Mouse (Mus musculus): ENCODE measurements around the gene Hyal1.

The Hyal1 gene

DNA sequence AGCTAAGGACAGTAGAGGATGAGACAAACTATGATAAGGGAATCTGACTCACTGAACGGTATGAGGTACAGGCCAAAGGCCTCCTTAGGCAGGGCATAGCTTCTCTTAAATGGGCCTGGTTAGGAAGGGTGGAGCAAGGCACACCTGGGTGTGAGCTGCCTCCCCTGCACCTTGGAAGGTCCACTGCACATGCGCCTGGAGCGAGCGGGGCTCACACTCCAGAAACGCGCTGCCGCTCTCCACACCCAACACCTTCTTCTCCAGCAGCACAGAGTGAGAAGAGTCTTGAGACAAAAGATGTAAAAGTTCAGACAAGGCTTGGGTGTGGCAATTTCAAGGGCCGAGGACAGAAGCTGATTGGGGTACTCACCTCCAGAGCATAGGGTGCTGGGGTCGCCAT is 22.7 kb downstream of the Hyal1 start:
- no peak for DNase-seq

DNA sequence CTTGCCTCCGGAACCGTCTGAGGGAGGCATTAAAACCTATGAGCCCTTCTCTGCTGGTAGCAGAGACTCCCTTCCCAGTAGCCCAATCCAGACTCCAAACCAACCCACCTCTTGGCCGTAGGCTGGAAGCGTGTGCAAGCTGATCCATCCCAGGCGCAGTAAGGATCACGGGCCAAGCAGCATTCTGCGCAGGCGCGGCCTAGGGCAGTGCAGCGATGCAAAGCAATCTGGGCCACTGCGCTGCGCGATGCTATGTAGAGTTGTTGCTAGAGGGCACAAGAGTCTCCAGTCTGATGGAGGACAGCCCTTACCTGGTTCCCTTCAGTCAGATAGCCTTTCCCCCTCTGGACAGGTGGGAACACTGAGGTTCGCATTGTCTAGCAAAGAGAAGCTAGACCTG is 23.1 kb downstream of the Hyal1 start:
- DNase-seq: peak; percentile 74

DNA sequence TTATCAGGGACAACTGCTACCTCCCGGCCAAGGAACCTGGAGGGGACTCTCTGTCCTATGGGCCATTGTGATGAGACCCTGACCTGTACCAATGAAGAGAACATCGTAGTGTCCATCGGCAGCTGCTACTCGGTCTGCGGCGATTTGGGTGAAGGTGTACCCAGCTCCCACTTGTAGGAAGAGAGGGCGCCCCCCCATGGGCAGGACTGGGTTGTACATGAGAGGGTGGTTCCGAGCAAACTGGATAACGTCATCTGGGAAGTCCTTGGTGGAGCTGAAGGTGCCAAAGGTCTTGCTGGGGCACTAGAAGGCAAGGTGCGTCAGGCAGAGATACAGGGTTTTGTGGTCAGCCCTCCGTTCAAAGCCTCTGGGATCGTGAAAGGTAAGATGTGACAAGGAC is 24.0 kb downstream of the Hyal1 start:
- peak; percentile 64 for DNase-seq

DNA sequence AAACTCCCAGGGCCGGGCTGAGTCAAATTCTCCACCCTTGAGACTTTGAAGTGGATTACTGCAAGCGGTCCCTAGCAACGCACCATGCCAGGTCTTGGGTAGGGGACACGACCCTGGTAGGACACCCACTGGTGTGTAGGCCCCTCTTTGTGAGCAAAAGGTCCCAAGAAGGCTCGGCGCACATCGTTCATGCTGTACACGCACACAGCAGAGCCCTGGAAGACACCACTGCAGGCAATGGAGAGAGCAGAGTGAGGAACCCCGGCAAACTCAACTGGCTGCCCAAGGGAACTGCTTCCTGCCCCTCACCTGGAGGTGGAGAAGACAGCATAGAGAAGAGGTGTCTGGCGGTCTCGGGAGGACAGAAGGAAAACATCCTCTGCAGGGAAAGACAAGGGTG is 24.5 kb downstream of the Hyal1 start:
- DNase-seq: no peak

DNA sequence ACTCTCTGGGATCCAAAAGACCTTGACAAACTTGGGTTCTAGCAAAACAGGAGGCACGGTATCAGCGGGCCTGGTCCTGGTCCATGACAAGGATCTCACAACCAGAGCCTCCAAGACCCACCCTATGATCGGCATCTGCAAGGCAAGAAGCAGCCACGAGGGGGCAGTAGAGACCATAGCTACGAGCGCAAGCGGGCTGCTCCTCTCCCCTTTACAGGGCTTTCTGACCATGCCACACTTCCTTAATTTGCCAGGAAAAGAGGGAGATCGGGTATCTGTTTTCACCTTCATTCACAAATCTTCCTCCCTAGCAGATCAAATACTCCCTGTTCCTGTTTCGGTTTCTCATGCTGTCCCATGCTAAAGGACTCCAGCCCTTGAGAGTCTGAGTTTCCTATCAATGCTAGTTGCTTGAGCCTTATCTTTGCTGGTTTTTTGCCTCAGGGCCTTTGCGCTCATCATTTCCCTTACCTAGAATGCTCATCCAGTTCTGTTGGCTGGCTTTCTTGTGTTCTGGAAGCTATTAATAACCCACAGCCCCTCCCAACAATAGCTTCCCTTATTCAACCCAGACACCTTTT is 25.4 kb downstream of the Hyal1 start:
- peak; percentile 86 for DNase-seq

DNA sequence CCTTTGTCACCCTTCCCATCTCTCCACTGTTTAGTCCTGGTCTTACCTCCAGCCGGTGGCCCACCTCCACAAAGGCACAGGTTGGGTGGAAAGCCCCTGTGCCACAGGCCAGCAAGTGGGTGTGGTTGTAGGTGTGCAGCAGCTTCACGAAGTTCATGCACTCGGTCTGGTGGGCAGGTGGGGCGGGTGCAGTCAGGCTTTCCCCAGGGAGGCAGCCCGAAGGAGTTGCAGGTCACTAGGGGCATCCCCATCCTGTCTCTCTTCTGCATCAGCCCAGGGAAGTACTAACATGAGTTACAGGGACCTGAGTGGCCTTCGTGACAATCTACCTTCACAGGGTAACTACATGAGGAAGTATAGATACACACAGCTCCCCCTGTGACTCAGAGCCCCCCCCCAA is 26.5 kb downstream of the Hyal1 start:
- DNase-seq: no peak

DNA sequence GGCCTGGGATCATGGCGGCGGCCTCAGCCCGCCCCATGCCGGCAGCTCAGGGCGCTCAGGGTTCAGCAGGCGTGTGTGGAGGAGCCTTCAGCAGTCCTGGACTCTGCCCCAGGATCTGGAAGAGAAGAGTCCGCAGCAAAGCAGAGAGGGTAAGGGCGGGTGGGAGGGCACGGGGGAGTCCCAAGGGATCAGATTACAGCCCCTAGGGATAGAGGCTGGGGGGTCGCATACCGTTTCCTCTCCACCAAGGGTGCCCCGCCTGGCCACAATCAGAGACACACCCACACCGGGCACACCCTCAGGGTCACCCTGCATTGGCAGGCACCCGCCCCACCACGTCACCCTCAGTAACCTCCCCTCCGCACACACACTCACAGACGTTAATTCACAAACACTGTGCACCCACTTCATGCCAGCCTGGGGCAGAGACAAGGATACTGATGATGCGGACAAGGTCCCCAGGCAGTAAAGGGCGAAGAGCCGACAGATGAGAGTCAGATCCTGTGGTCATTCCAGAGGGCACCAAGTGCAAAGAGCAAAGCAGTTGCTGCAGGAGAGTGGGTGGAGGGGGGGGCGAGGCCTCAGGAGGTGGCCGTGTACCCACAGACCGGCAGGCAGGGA is 28.4 kb downstream of the Hyal1 start:
- no peak for DNase-seq

DNA sequence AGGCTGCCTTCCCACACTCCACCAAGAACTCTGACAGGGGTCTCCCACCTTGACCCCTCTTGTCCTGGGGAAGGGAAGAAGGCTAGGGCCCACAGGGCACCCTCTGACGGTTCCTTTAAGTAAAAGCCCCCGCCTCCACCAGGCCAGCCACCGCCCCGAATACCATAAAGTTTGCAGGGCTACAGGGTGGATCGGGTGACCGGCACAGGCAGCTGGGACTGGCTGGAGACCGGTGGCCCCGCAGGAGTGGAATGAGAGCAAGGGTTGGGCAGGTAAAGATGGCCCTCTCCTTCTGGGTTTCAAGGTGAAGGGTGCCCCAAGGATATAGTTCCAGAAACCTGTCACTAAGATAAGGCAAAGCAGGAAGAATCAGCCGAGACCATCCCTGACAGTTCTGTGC is 29.9 kb downstream of the Hyal1 start:
- no peak for DNase-seq

DNA sequence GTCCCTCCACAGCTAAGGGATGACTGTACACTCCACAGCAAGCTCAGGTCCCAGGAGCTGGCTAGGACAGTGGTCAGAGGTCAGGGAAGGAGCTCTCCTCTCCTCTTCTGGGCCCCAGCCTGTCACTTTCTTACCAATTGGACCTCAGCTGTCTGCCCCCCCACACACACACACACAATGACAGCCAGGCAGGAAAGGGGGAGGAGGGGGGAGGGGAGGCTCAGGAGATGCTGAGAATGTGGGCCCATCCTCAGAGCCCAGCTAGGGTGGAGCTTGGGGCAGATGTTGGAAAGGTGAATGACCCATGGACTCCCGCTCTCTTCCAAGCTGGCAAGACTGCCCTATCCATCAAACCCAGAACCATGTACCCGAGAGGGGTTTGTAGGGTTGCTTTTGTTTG is 30.3 kb downstream of the Hyal1 start:
- DNase-seq: no peak

DNA sequence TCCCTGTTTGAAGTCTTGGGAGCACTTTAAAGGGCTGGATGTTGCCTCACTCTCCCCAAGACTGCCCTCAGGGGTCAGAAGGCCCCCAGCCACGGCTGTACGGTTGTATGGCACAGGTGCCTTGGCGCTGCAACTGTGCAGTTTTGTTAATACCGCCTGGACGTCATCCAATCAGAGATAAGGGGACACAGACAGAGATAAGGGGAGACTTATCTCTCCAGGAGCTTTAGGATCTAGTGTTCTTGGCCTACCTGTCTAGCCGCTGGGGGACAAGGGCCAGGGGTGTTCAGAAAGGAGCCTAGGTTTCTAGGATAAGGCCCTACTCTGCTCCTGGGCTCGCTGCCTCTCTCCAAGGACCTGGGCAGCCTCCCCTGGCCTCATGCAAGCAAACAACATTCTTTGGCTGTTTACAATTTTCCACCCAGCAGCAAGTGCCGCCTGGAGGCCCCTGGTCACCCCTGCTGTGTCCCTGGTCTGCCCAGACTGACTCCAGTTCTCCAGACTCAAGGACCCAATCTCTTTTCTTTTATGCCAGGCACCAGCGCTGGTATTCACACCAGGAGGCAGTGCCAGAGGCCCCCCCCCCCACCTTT is 31.0 kb downstream of the Hyal1 start:
- DNase-seq: no peak

DNA sequence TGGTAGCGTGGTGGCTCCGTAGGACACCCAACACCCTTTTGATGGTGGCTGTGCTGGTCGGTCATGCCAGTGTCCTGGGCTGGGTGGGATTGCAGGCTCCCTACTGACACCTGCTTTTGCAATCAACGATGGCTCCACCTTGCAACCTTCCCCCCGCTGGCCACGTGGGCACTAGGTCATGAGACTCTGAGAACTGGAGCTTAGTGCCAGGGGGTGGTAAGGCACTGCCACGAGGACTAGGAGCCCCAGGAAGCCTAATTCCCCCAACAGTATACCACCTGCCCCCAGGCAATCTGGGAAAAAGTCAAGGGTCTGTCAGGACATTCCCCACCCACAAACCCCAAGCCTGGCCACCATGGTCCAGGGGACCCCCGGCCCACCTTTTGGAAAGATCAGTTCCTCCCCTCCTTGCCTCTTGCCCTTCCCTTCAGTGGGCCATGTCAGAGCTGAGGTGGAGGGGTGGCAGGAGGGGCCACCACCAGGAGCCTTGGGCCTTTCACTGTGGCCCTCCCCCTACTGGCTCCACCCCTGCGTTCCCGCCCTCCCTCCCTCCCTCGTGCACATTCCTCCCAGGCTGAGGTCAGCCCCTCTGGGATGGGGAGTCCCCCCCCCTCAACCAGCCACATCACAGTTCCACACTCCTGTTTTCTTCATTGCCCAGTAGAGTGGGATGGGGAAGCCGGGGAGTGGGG is 32.2 kb downstream of the Hyal1 start, which contains the start of gene Sema3b:
Gene Sema3b (minus strand): TSS at position 489 of the 692 bp plus-strand sequence.
- no peak for DNase-seq

DNA sequence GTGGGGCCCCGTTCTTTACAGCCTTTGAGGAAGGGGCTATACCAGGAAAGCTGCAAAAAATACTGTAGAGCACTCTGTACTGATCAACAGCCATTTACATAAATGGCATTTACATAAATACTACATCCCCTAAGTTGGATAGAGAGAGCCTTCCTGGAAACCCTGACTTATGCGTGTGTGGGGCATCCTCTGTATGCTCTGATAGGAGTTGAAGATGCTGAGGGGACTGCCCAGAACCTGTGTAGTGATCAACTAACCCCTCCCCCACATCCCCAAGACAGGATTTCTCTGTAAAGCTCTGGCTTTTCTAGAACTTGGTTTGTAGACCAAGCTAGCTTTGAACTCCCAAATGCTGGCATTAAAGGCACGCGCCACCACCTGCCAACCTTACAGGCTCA is 32.7 kb downstream of the Hyal1 start:
- no peak for DNase-seq

DNA sequence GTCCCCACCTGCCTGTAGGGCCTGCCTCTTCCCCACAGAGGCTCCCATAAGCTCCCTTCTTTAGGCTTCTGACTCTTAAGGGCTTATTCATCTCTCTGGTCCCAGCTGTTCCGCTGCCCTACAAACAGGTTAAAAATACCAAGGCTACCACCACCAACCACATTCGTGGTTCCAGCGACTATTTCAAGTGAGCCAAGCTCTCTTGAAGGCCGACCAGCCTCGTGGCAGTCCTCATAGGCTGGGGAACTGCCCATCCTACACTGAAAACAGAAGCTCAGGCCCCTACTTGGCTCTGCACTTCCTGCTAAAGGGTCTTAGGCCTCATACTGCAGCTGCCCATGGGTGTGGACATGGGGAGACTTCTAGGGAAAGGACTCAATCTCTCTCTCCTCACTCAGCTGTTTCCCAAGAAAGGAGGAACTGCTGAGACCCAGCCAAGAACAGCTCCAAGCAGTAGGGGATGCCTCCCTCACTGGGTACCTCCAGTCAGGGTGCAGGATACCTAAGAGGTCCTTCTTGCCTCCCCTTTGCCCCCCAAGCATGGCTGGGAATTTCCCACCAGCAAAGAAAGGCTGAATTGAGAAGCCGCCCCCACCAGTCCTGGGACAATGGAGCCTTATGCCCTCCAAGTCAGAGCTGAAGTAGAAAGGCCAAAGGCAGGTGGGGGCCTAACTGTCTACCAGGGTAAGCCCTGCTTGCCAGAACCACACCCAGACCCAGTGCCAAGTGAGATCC is 34.9 kb downstream of the Hyal1 start:
- DNase-seq: no peak

DNA sequence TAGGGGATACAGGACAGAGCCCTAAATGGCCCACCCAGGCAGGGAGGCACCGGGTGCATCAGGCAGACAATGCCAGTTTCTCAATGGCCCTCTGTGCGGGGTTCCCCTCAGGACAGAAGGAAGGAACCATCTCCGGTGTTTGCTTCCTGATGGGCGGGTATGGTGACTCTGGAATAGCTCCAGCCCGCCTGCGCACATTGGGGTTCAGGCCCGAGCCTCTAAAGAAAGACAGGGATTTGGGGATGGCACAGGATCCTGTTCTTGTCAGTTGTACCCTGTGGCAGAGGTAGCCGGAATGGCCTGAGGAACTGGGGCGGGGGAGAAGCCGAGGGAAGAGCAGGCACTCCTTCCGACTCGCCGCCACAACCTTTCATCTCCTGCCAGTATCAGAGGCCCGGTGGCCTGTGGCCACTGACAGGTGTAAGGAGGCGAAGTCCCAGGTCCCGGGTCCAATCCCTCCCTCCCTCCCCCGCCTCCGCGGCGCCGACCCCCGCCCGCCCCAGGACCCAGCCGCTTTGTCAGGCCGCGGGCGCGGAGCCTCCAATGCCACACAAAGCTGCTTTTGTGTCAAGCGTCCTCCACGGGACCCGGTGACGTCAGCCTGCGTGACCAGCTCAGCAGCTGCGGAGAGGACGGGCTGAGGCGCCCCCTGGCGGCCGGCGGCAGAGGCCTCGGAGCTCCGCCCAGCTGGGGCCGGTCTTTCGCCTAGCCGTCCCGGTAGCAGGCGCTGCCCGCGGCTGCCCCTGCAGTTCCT is 35.6 kb downstream of the Hyal1 start:
- peak; percentile 98 for DNase-seq

DNA sequence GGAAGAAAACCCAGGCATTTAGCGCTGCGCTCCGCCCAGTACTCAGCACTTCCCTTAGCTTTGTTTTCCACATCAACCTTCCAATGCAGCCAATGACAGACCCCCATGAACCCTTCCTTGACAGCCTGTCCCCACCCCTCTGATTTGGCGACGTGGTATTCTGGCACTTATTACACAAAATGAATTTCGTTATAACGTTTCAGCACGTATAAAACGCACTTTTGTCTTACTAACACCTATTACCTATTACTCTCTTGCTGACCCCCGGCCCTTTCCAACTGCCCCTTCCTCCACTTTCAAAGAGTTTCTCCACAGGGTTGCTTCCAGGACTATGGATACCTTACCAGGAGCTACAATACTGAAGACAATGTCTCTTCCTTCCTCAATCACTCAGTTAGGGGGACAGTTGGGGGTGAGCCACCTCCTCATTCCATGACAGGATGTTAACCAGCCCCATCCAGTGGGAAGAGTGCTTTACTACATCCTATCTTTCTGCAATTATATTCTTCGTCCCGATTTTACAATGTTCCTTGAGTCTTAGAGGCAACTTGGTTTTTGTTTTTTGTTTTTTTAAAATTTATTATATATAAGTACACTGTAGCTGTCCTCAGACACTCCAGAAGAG is 36.3 kb downstream of the Hyal1 start:
- no peak for DNase-seq

DNA sequence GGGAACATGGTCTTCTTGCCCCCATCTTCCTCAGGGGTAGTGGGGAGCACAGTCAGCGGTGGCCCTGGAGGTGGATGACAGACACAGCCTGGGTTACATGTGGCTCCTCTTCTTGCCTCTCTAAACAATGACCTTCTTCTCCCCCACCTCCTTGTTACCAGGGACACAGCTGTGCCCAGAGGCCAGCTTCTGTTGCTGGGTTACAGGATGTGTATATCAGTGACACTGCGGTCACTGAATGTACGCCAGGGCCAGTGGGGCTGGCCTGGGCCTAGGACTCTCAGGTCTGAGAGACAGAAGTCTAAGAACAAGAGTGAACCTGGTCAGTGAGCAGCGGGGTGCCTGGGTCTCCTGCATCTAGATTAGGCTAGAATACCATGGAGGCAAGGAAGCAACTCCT is 38.3 kb downstream of the Hyal1 start:
- DNase-seq: no peak

DNA sequence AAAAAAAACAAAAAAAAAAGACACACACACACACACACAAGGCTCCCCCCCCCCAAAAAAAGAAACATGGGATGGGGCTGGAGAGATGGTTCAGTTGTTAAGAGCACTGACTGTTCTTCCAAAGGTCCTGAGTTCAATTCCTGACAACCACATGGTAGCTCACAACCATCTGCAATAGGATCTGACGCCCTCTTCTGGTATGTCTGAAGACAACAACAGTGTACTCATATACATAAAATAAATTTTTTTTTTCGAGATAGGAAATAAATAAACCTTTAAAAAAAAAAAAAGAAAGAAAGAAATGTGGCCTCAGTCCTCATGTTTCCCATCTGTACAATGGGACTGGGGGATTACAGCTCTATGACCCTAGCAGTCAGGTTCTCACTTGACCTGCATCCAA is 40.7 kb downstream of the Hyal1 start:
- DNase-seq: no peak

DNA sequence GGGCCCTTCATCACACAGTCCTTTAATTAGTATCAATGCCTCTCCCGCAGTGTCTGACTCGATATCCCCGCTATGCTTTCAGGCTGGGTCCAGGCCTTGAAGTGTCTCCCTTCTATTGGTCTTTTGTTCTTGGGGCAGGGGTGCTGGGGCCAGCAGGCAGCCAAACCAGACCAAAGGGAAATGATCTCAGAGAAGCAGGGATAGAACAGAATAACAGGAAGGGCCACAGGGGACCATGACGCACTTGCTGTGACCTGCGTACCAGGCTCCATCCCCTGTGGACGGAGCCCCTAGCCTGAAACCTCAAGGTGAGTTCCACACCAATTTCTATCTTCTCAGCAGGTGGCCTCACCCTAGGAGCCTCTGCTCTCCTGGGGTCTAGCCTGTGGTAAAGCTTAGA is 41.4 kb downstream of the Hyal1 start:
- DNase-seq: no peak

DNA sequence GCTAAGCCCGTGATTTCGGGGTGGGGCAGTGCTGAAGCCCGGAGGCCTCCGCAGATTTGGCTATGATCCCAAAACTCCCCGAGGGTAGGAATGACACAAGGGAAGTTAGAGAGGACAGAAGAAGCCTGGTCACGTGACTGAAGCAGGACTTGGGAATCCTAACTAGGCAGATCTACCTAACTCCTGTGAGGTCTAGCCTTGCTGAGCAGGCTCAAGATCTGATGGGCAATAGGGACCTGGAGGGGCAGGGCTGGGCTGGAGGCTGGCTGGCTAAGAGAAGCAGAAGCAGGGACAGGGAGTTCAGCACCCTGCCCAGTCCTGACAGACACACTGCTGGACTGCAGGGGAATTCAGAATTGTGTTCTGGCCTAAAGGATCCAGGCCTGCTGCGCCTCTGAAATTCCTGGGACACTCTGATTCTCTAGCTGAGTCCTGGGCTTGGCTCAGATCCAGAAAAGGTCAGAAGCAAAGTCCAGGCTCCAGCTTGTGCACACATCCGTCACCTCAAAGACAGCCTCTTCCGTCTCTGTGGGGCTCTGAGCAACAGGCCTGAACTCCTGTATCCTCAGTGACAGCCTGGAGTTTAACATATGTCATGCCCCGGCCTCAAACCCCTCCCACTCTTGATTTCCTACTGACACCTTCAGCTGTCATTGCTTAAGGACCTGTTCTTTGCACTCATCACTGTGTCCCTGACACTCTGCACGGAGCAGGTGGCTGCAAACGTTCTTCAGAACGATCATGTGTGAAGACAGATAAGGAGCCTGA is 42.2 kb downstream of the Hyal1 start:
- DNase-seq: peak; percentile 58

DNA sequence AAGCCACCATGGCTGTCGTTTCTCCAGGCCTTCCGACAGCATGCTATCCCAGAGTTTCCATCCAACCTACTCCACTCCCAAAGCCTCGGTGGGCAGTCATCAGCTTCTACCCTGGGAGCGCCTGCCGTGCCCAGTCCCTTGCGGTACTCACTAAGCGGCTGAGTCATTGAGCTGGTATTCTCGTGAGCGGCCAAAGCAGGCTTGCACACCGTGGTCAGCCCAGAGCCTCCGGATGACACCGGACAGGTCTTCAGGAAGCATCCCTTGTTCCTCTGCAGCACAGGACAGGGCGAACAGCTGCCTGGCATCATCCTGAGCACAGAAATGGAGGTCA is 42.8 kb downstream of the Hyal1 start:
- no peak for DNase-seq

DNA sequence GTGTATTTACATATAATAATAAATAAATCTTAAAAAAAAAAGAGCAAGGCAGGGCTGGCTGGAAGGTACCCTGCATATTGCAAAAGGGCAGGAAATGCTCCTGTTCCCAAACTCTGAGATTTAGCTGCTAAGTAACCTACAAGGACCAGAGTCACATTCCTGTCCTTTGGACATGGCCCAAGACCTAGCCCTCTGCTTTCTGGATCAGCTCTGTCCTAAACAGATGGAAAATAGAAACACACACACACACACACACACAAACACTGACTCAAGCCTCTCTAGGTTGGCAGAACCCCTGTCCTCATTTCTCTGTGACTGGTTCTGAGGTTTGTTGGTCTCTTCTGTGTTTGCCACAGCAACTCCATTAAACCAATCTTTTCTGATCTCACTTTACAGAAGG is 44.2 kb downstream of the Hyal1 start:
- DNase-seq: peak; percentile 50

DNA sequence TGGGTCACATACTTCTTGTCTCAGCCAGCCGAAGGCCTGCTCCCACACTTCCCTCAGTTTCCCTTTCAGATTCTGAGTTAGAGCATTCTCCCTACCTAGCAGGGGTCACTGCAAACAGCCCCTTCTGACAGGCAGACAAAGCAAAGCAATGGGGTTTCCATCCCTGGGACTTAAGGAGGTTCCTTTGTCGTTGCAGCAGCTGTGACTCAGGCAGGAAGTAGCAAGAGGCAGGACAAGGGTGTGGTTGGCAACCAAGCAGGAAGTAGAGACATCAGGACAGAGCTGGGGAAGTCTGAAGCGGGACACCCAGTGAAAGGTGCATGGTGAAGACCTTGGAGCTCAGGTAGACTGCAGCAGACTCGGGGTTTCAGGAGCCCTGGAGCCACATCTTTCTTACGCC is 47.8 kb downstream of the Hyal1 start:
- DNase-seq: no peak
